Comparison of ENCODE assay signal across 31 mouse cellular contexts in the genomic region with DNA sequence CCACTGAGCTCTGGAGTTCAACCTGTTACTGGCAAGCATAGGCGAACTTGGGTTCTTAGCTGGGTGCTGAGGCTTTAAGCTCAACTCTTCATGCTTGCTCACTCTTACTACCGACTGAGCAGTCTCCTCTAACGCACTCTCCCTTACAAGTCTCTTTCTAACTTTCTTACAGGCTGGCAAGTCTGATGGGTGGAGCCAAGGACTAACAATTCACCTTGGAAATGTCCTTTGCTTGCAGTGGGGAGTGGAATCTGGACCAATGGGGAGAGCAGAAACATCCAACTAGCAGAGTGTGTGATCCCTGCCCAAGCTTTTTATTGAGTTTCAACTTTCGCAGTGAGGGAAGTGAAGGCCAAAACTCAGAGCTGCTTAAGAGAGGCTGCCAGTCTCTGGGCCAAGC.
"Had no signal": no experiment of that assay in that cellular context is flagged by ENCODE, and none has a peak within 500 bp of the region (broad histone marks: within the 10 kb centered on the region; RNA-seq: fewer than 3 reads in every experiment).

No protein-coding gene starts in this region.

- H3K9me3 ChIP-seq: limb, embryonic 10.5 days; limb, embryonic 12.5 days; limb, embryonic 13.5 days; limb, embryonic 15.5 days; liver, embryonic 12.5 days; liver, embryonic 13.5 days; liver, embryonic 15.5 days; lung, embryonic 15.5 days; midbrain, embryonic 12.5 days; midbrain, embryonic 13.5 days; midbrain, embryonic 15.5 days; neural tube, embryonic 12.5 days had no signal

- H3K36me3 ChIP-seq: limb, embryonic 10.5 days; limb, embryonic 12.5 days; limb, embryonic 13.5 days; limb, embryonic 15.5 days; liver, embryonic 12.5 days; liver, embryonic 13.5 days; liver, embryonic 15.5 days; lung, embryonic 15.5 days; midbrain, embryonic 10.5 days; midbrain, embryonic 12.5 days; midbrain, embryonic 13.5 days; midbrain, embryonic 15.5 days; neural tube, embryonic 12.5 days had no signal

- H3K4me2 ChIP-seq: limb, embryonic 12.5 days; limb, embryonic 13.5 days; limb, embryonic 15.5 days; liver, embryonic 11.5 days; liver, embryonic 12.5 days; liver, embryonic 13.5 days; liver, embryonic 15.5 days; lung, embryonic 14.5 days; lung, embryonic 15.5 days; midbrain, embryonic 11.5 days; midbrain, embryonic 12.5 days; midbrain, embryonic 13.5 days; midbrain, embryonic 15.5 days; neural tube, embryonic 12.5 days had no signal

- H3K4me3 ChIP-seq: limb, embryonic 10.5 days; limb, embryonic 12.5 days; limb, embryonic 13.5 days; limb, embryonic 15.5 days; liver, embryonic 12.5 days; liver, embryonic 13.5 days; liver, embryonic 15.5 days; lung, embryonic 15.5 days; megakaryocyte, embryonic 14.5 days; midbrain, embryonic 10.5 days; midbrain, embryonic 12.5 days; midbrain, embryonic 13.5 days; midbrain, embryonic 15.5 days; myocyte; neural tube, embryonic 12.5 days had no signal

- DNase-seq: left cerebral cortex, postnatal 4 days; liver; liver, postnatal 0 days; lung, adult 18-20 months; lung, adult 2 months; lung, embryonic 14.5 days; lung, postnatal 10 days; lung, postnatal 14 days; lung, postnatal 4 days; midbrain, embryonic 14.5 days had no signal

- ATAC-seq: liver, embryonic 12.5 days; liver, postnatal 0 days; lung, postnatal 0 days; midbrain, embryonic 13.5 days; midbrain, embryonic 15.5 days; midbrain, embryonic 16.5 days had no signal

- H3K4me1 ChIP-seq: limb, embryonic 10.5 days; limb, embryonic 12.5 days; limb, embryonic 15.5 days; liver, embryonic 12.5 days; liver, embryonic 13.5 days; liver, embryonic 15.5 days; lung, embryonic 15.5 days; midbrain, embryonic 10.5 days; midbrain, embryonic 12.5 days; midbrain, embryonic 13.5 days; midbrain, embryonic 15.5 days; neural tube, embryonic 12.5 days had no signal

- H3K27ac ChIP-seq: limb, embryonic 10.5 days; limb, embryonic 12.5 days; limb, embryonic 13.5 days; limb, embryonic 15.5 days; liver, embryonic 12.5 days; liver, embryonic 13.5 days; liver, embryonic 14.5 days; liver, embryonic 15.5 days; lung, embryonic 15.5 days; macrophage; midbrain, embryonic 10.5 days; midbrain, embryonic 12.5 days; midbrain, embryonic 13.5 days; midbrain, embryonic 15.5 days; neural tube, embryonic 12.5 days had no signal

- H3K9ac ChIP-seq: limb, embryonic 12.5 days; limb, embryonic 13.5 days; limb, embryonic 15.5 days; liver, embryonic 12.5 days; liver, embryonic 13.5 days; liver, embryonic 14.5 days; liver, embryonic 15.5 days; liver, postnatal 0 days; lung, embryonic 14.5 days; lung, embryonic 15.5 days; midbrain, embryonic 12.5 days; midbrain, embryonic 13.5 days; midbrain, embryonic 15.5 days; neural tube, embryonic 12.5 days had no signal

- H3K27me3 ChIP-seq: limb, embryonic 15.5 days; liver, embryonic 12.5 days; liver, embryonic 13.5 days; liver, embryonic 15.5 days; lung, embryonic 15.5 days; megakaryocyte, embryonic 14.5 days; midbrain, embryonic 12.5 days; midbrain, embryonic 13.5 days; midbrain, embryonic 15.5 days; neural tube, embryonic 12.5 days had no signal
